Mouse (Mus musculus): Measurements from ENCODE around the gene Rftn2.

Gene Rftn2

GRCm38 (mm10) chr1:55226011-55226857 is at the start of gene Rftn2:
Gene Rftn2, minus strand, starts transcription at chr1:55226782.
- in situ Hi-C loops (cut with MboI, MseI) = loop anchor here in 1 of 2 experiments (10.0 kb wide), 1 partner anchor 1921 kb away; no protein-coding TSS in a partner anchor

- in situ Hi-C loops (cut with MboI, MseI) = no loop called here
Observed at GRCm38 (mm10) chr1:55265447-55265846, 38.9 kb upstream of the Rftn2 start.

- in situ Hi-C loops (cut with MboI, MseI) = no loop called here
Observed at GRCm38 (mm10) chr1:55264385-55264784, 37.8 kb upstream of the Rftn2 start.

- in situ Hi-C loops (cut with MboI, MseI) = no loop called here
Observed at GRCm38 (mm10) chr1:55246374-55246773, 19.8 kb upstream of the Rftn2 start.

GRCm38 (mm10) chr1:55239237-55239636 is 12.7 kb upstream of the Rftn2 start:
- in situ Hi-C loops (cut with MboI, MseI) = loop anchor here in 1 of 2 experiments (5.0 kb wide), 1 partner anchor 143 kb away; no protein-coding TSS in a partner anchor

- in situ Hi-C loops (cut with MboI, MseI) = loop anchor here in 1 of 2 experiments (5.0 kb wide), 1 partner anchor 144 kb away; no protein-coding TSS in a partner anchor
Observed at GRCm38 (mm10) chr1:55238496-55238895, 11.9 kb upstream of the Rftn2 start.

- in situ Hi-C loops (cut with MboI, MseI) = loop anchor here in 1 of 2 experiments (5.0 kb wide), 1 partner anchor 145 kb away; no protein-coding TSS in a partner anchor
Observed at GRCm38 (mm10) chr1:55237643-55238161, 11.1 kb upstream of the Rftn2 start.

- in situ Hi-C loops (cut with MboI, MseI) = loop anchor here in 1 of 2 experiments (5.0 kb wide), 1 partner anchor 145 kb away; no protein-coding TSS in a partner anchor
Observed at GRCm38 (mm10) chr1:55236890-55237642, 10.5 kb upstream of the Rftn2 start, which contains the start of gene Mars2. Gene Mars2, plus strand, starts transcription at chr1:55237177.

GRCm38 (mm10) chr1:55236487-55236886 is 9.9 kb upstream of the Rftn2 start:
- in situ Hi-C loops (cut with MboI, MseI) = loop anchor here in 1 of 2 experiments (5.0 kb wide), 1 partner anchor 146 kb away; no protein-coding TSS in a partner anchor

- in situ Hi-C loops (cut with MboI, MseI) = loop anchor here in 1 of 2 experiments (5.0 kb wide), 1 partner anchor 147 kb away; no protein-coding TSS in a partner anchor
Observed at GRCm38 (mm10) chr1:55234910-55235520, 8.4 kb upstream of the Rftn2 start.

- in situ Hi-C loops (cut with MboI, MseI) = loop anchor here in 1 of 2 experiments (10.0 kb wide), 1 partner anchor 1924 kb away; no protein-coding TSS in a partner anchor
Observed at GRCm38 (mm10) chr1:55228256-55228884, 1.8 kb upstream of the Rftn2 start.

GRCm38 (mm10) chr1:55227376-55227775 is 794 bp upstream of the Rftn2 start:
- in situ Hi-C loops (cut with MboI, MseI) = loop anchor here in 1 of 2 experiments (10.0 kb wide), 1 partner anchor 1923 kb away; no protein-coding TSS in a partner anchor

GRCm38 (mm10) chr1:55225398-55225797 is 1.2 kb downstream of the Rftn2 start:
- in situ Hi-C loops (cut with MboI, MseI) = loop anchor here in 1 of 2 experiments (10.0 kb wide), 1 partner anchor 1921 kb away; no protein-coding TSS in a partner anchor

- in situ Hi-C loops (cut with MboI, MseI) = loop anchor here in 1 of 2 experiments (10.0 kb wide), 1 partner anchor 1919 kb away; no protein-coding TSS in a partner anchor
Observed at GRCm38 (mm10) chr1:55224111-55224510, 2.5 kb downstream of the Rftn2 start.

- in situ Hi-C loops (cut with MboI, MseI) = loop anchor here in 1 of 2 experiments (10.0 kb wide), 1 partner anchor 1918 kb away; no protein-coding TSS in a partner anchor
Observed at GRCm38 (mm10) chr1:55223026-55223425, 3.6 kb downstream of the Rftn2 start.

GRCm38 (mm10) chr1:55221352-55221751 is 5.2 kb downstream of the Rftn2 start:
- in situ Hi-C loops (cut with MboI, MseI) = loop anchor here in 1 of 2 experiments (10.0 kb wide), 1 partner anchor 1917 kb away; no protein-coding TSS in a partner anchor

- in situ Hi-C loops (cut with MboI, MseI) = no loop called here
Observed at GRCm38 (mm10) chr1:55217191-55217590, 9.4 kb downstream of the Rftn2 start.

GRCm38 (mm10) chr1:55215185-55215813 is 11.3 kb downstream of the Rftn2 start:
- in situ Hi-C loops (cut with MboI, MseI) = no loop called here

- in situ Hi-C loops (cut with MboI, MseI) = no loop called here
Observed at GRCm38 (mm10) chr1:55213936-55214335, 12.6 kb downstream of the Rftn2 start.

Data from T-helper 17 cell (primary cell).